Mouse (Mus musculus) kidney, embryonic 14.5 days (tissue): ENCODE data around the gene Cep95. TPM values are rescaled to one million over a fixed set of nuclear protein-coding genes. Genes with fewer than 3 reads are reported as not detected.
"Not testable (repeated sequence)": the region's sequence is repeated elsewhere in the genome, so short reads cannot be mapped to it uniquely, and the experiment has no call there.

Experiments used
- ATAC-seq: fragments of 200-750 bp; cut with Nextera tagmentation; 2 replicates; pipeline ENCODE4 v1.8.0; 2017; ENCODE audit warnings: moderate number of reproducible peaks, mild to moderate bottlenecking, moderate TSS enrichment, moderate library complexity; ENCODE audit not compliant: low FRiP score, low TSS enrichment
- H3K27ac ChIP-seq: fragments of 300-500 bp; sonication (generic); 2 replicates; pipeline ENCODE4 v1.5.1; 2014; ENCODE audit warnings: low read depth, mild to moderate bottlenecking, low read length, moderate library complexity, mixed read lengths
- H3K27me3 ChIP-seq: fragments of 300-500 bp; sonication (generic); 2 replicates; pipeline ENCODE4 v1.6.1; 2014; ENCODE audit warnings: mild to moderate bottlenecking, low read length; ENCODE audit not compliant: control insufficient read depth, insufficient read depth
- H3K36me3 ChIP-seq: fragments of 300-500 bp; sonication (generic); 2 replicates; pipeline ENCODE4 v1.6.1; 2014; ENCODE audit warnings: low read length, mixed read lengths; ENCODE audit not compliant: control insufficient read depth, insufficient read depth
- H3K4me1 ChIP-seq: fragments of 300-500 bp; sonication (generic); 2 replicates; pipeline ENCODE4 v1.6.1; 2014; ENCODE audit warnings: low read length, mixed read lengths; ENCODE audit not compliant: control insufficient read depth, insufficient read depth
- H3K4me2 ChIP-seq: fragments of 300-500 bp; sonication (generic); replicated peaks from 2 replicates; pipeline ENCODE4 v1.6.1; 2014; ENCODE audit warnings: low read depth, mild to moderate bottlenecking, low read length
- H3K4me3 ChIP-seq: fragments of 300-500 bp; sonication (generic); 2 replicates; pipeline ENCODE4 v1.5.1; 2014; ENCODE audit warnings: mild to moderate bottlenecking, low read length
- H3K9ac ChIP-seq: fragments of 300-500 bp; sonication (generic); 2 replicates; pipeline ENCODE4 v1.6.1; 2014; ENCODE audit warnings: low read depth, mild to moderate bottlenecking, low read length, moderate library complexity
- H3K9me3 ChIP-seq: fragments of 300-500 bp; sonication (generic); 2 replicates; pipeline ENCODE4 v1.6.1; 2016; ENCODE audit warnings: low read length; ENCODE audit not compliant: control insufficient read depth
- WGBS: fragments of 180-500 bp; shearing (Covaris S2); extraction: QIAGEN DNeasy Blood & Tissue Kit; methylation state at CpG from one replicate; pipeline ENCODE4 v1.1.7; 2014; 5-methylcytosine and 5-hydroxymethylcytosine counted together
- polyA plus RNA-seq: library from polyadenylated mRNA; unstranded; fragments of >200 nt; fragmentation: Nextera tagmentation; extraction: Ambion mirVana; gene quantifications from 2 replicates; pipeline ENCODE4 v1.2.1, GENCODE M21; 2014

Cep95 gene
- polyA plus RNA-seq, 1 experiment from 2014 or later, result 21.3 TPM

DNA sequence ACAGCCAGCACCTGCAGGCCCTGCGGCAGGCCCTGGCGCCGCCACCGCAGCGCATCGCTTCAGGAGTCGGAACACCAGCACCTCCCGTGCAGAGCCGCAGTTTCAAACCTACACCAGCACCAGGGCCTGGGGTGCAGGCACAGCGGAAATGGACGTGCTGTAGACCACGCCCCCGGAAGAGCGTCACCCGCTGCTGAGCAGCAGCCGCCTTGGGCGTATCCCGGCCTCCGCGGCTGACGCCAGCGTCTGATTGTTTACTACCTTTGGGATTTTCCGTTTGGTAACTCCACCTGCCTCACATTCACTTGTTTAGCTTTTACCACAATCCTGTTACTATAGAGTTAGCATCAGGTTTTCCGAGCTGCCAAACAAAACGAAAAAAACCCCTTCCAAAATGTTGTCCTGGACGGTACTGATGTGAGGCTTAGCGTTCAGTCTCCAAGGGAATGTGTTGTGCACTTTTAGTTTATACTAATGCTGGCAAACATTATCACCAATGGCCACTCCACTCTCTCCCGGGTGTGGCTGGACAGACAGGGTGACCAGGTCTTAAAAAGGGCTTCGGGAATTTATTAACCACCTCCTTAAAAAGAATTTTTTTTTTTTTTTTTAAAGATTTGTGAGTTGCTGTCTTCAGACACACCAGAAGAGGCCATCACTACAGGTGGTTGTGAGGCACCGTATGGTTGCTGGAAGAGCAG lies 9.5 kb upstream of the Cep95 start, which contains the start of gene Polg2:
Gene Polg2 (minus strand): TSS at position 150 of the 701 bp plus-strand sequence.
- Histone ChIP-seq H3K9ac (peak within 1 kb of the TSS; percentile 93), H3K4me3 (peak within 1 kb of the TSS; percentile 79), H3K27ac (peak within 1 kb of the TSS; percentile 98), H3K36me3 (peaks cover 64% of the 10 kb centered on the region), H3K4me2 (peak within 1 kb of the TSS; percentile 73), H3K4me1 (no peaks in the 10 kb centered on the region; the same call in 1 of the 2 replicates), H3K27me3 (no peaks in the 10 kb centered on the region), H3K9me3 (no peaks in the 10 kb centered on the region)
- peak; percentile 99 for ATAC-seq
- WGBS, result 2% methylated on average over 26 of the region's 30 CpGs

DNA sequence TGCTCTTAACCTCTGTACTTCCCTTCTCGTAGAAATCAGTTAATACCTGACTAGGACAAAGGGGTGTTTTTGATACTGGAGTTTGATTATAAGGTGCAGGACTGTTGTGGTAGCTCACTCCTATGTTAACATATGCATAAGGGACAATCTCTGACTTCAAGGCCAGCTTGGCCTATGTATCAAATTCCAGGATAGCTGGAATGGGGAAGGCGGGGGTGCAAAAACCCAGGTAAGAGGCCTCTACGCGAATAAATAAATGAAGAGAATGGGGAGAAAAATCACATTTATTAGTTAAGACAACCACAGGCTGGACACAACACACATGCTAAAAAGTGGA lies 9.0 kb upstream of the Cep95 start:
- H3K27me3 ChIP-seq, result no peaks in the 10 kb centered on the region
- no peak for ATAC-seq
- 63% methylated on average over 4 of the region's 4 CpGs for WGBS
- H3K9ac ChIP-seq, result peak overlapping the region; percentile 93; the same call in 1 of the 2 replicates
- H3K36me3 ChIP-seq, result peaks cover 66% of the 10 kb centered on the region
- peak overlapping the region; percentile 73; the same call in 1 of the 2 replicates for H3K4me2 ChIP-seq
- no peaks in the 10 kb centered on the region for H3K9me3 ChIP-seq
- peak overlapping the region; percentile 79; the same call in 1 of the 2 replicates for H3K4me3 ChIP-seq
- peak overlapping the region; percentile 98 for H3K27ac ChIP-seq
- H3K4me1 ChIP-seq, result no peaks in the 10 kb centered on the region; the same call in 1 of the 2 replicates

DNA sequence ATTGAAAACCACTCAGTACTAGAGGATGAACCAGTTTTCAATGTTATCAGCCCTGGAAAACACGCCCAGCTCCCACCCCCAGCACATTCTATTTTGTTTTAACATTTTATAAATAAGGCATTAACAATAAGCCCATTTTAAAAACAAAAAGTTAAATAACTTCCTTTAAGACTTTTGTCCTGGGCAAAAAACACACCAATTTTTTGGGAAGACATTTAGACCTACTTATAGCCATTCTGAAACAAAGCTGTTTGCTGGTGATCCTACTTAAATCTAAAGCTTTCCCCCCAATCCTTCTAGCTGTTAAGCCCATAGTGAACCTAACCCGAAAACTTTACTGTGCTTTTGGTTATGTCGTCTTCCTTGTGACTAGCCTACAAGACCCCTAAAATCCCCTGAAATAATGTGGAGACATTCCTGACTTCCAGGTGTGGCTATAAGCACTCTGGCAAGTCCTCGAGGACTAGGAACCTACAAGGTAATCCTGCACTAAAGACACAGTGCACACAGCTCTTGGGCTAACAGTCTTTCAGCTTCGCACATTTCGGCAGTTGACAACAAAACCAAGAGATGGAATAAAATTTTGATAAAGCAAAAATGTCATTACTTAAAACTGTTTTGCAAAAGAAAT lies 8.3 kb upstream of the Cep95 start:
- ATAC-seq, result no peak
- Histone ChIP-seq H3K4me3 (no peak overlapping the region), H3K9me3 (no peaks in the 10 kb centered on the region), H3K27ac (no peak overlapping the region; the same call in 1 of the 2 replicates), H3K4me2 (no peak overlapping the region), H3K27me3 (no peaks in the 10 kb centered on the region), H3K36me3 (peaks cover 66% of the 10 kb centered on the region), H3K4me1 (peaks cover 3% of the 10 kb centered on the region; the same call in 1 of the 2 replicates), H3K9ac (no peak overlapping the region)
- 85% methylated on average over 6 of the region's 6 CpGs for WGBS

GRCm38 (mm10) chr11:106782271-106782670 lies 6.8 kb upstream of the Cep95 start:
- WGBS, result 86% methylated on average over 7 of the region's 7 CpGs

GRCm38 (mm10) chr11:106782841-106783764 lies 5.9 kb upstream of the Cep95 start:
- Histone ChIP-seq H3K4me1 (peaks cover 9% of the 10 kb centered on the region; the same call in 1 of the 2 replicates), H3K27ac (no peak overlapping the region), H3K9ac (no peak overlapping the region), H3K9me3 (no peaks in the 10 kb centered on the region), H3K36me3 (peaks cover 74% of the 10 kb centered on the region), H3K4me2 (no peak overlapping the region), H3K4me3 (no peak overlapping the region), H3K27me3 (no peaks in the 10 kb centered on the region)
- no peak for ATAC-seq
- WGBS, result 82% methylated on average over 9 of the region's 9 CpGs

More at GRCm38 (mm10) chr11:106782271-106782670, 6.8 kb upstream of the Cep95 start:
- H3K27me3 ChIP-seq, ATAC-seq, H3K9me3 ChIP-seq, H3K9ac ChIP-seq, H3K4me3 ChIP-seq, H3K4me1 ChIP-seq, H3K4me2 ChIP-seq, H3K27ac ChIP-seq: not testable (repeated sequence)
- peaks cover 73% of the 10 kb centered on the region for H3K36me3 ChIP-seq

DNA sequence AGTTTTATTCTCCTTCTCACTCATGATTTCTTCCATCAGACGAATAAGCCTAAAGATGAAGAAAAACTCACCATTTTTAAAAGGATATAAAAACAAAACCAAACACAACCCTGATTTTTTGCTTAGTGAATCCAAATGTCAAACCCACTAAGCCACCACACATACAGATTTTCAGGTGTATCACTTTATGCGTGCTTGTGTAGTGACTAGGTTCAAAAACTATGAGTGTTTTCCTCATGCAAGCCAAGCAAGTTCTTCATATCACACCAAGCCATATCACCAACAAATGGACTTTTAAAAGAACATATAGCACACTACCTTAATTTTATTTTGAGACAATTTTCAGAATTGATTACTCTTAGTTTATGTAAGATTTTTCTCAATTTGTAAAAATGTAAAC lies 4.6 kb upstream of the Cep95 start:
- H3K36me3 ChIP-seq, result peaks cover 74% of the 10 kb centered on the region

DNA sequence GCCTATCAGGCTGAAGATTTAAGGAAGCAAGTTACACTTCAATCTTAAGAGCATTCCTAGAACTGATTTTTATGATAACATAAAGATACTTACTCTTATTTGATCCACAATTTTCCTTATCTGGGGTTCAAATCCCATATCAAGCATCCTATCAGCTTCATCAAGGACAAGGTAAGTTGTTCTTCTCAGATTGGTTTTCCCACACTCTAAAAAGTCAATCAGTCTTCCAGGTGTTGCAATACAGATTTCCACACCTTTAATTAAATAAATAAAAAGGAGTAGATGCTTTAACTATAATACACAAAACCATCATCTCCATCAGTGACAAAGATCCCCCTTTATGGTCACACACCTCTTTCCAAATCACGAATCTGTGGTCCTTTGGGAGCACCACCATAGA lies 4.0 kb upstream of the Cep95 start:
- 77% methylated on average over 1 of the region's 1 CpGs for WGBS
- no peaks in the 10 kb centered on the region for H3K27me3 ChIP-seq
- H3K27ac ChIP-seq, result no peak overlapping the region
- no peak for ATAC-seq
- H3K4me2 ChIP-seq, result no peak overlapping the region
- no peak overlapping the region for H3K9ac ChIP-seq
- no peak overlapping the region for H3K4me3 ChIP-seq
- peaks cover 71% of the 10 kb centered on the region for H3K36me3 ChIP-seq
- no peaks in the 10 kb centered on the region for H3K9me3 ChIP-seq
- H3K4me1 ChIP-seq, result peaks cover 12% of the 10 kb centered on the region; the same call in 1 of the 2 replicates

More for the DNA sequence above, 4.6 kb upstream of the Cep95 start:
- Histone ChIP-seq H3K4me2 (no peak overlapping the region), H3K9me3 (no peaks in the 10 kb centered on the region), H3K27me3 (no peaks in the 10 kb centered on the region), H3K4me3 (no peak overlapping the region), H3K9ac (no peak overlapping the region), H3K27ac (no peak overlapping the region), H3K4me1 (0 out of 2 replicates have a peak, but pooled peaks cover 9% of the 10 kb centered on the region)
- 82% methylated on average over 2 of the region's 2 CpGs for WGBS
- no peak for ATAC-seq

DNA sequence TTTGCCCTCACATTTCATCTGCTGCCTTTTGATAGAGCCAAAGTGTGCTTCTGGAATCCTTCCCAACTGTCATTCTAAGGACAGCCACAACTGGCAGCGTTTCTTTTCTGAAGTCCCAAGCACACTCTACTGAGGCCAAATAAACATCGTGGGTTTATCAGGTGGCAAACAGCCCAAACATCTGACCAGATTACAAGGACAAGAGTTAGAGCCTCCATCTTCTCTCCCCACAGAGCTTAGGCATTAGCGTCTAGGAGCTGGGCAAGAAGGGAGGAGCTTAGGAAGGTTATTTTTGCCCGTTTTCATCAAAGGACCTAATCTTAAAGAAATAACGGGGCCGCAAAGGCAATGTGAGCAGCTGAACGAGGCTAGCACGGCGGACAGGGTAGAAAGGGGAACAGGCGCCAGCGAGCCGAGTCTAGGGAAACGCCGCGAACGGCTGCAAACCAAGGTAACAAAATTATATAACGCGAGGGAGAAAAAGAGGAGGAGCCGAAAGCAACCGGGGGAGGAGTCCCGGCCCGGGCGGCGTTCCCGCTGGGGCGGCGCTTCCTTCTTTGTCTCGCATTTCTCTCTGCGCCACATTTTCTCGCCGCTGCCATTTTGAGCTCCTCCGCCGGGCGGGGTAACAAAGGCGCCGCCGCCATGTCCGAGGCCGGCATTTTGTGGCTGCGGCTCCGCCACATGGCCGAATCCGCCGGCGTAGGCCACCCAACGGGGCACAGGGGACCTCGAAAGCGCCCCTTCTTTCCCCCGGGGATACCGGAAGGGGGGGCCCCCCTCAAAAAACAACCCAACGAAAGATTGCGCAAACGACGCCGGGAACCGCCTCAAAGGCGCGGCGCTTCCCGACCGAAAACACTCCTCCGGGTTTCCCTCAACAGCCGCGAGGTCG lies 1.7 kb upstream of the Cep95 start:
- H3K27ac ChIP-seq, result peak overlapping the region; percentile 90
- H3K4me2 ChIP-seq, result peak overlapping the region; percentile 77
- ATAC-seq, result peak; percentile 9; the same call in 1 of the 2 replicates
- peak overlapping the region; percentile 78 for H3K4me3 ChIP-seq
- H3K9me3 ChIP-seq, result no peaks in the 10 kb centered on the region
- H3K4me1 ChIP-seq, result peaks cover 19% of the 10 kb centered on the region; the same call in 1 of the 2 replicates
- H3K9ac ChIP-seq, result peak overlapping the region; percentile 100
- WGBS, result under 1% methylated on average over 64 of the region's 65 CpGs
- peaks cover 55% of the 10 kb centered on the region for H3K36me3 ChIP-seq
- no peaks in the 10 kb centered on the region for H3K27me3 ChIP-seq
